In genomic region chr3:127169114-127169513, GRCm38 (mm10) we compare ENCODE assay signal across 23 mouse cellular contexts.
"Had no signal": no experiment of that assay in that cellular context is flagged by ENCODE, and none has a peak within 500 bp of the region (broad histone marks: within the 10 kb centered on the region; RNA-seq: fewer than 3 reads in every experiment).

No protein-coding gene starts in this region.

- H3K4me1 ChIP-seq: limb, embryonic 10.5 days; limb, embryonic 13.5 days; lung, embryonic 15.5 days; megakaryocyte, embryonic 14.5 days; midbrain, embryonic 12.5 days; neural tube, embryonic 12.5 days; neural tube, embryonic 15.5 days; stomach, embryonic 15.5 days had no signal

- H3K27me3 ChIP-seq: megakaryocyte, embryonic 14.5 days; midbrain, embryonic 15.5 days; neural tube, embryonic 12.5 days; neural tube, embryonic 15.5 days; stomach, embryonic 15.5 days had no signal

- H3K4me3 ChIP-seq: limb, embryonic 10.5 days; limb, embryonic 13.5 days; lung, embryonic 15.5 days; megakaryocyte, embryonic 14.5 days; midbrain, embryonic 12.5 days; midbrain, embryonic 15.5 days; neural tube, embryonic 12.5 days; neural tube, embryonic 15.5 days; stomach, embryonic 15.5 days had no signal

- H3K36me3 ChIP-seq: limb, embryonic 10.5 days; limb, embryonic 13.5 days; lung, embryonic 15.5 days; midbrain, embryonic 12.5 days; midbrain, embryonic 15.5 days; neural tube, embryonic 12.5 days; neural tube, embryonic 15.5 days; stomach, embryonic 15.5 days had no signal

- H3K9ac ChIP-seq: limb, embryonic 13.5 days; lung, embryonic 15.5 days; midbrain, embryonic 12.5 days; midbrain, embryonic 15.5 days; neural tube, embryonic 12.5 days; neural tube, embryonic 15.5 days; stomach, embryonic 15.5 days had no signal

- H3K9me3 ChIP-seq: limb, embryonic 10.5 days; limb, embryonic 13.5 days; lung, embryonic 15.5 days; midbrain, embryonic 12.5 days; midbrain, embryonic 15.5 days; neural tube, embryonic 12.5 days; neural tube, embryonic 15.5 days; stomach, embryonic 15.5 days had no signal

- H3K27ac ChIP-seq: hindbrain, postnatal 0 days; kidney, postnatal 0 days; limb, embryonic 10.5 days; limb, embryonic 13.5 days; lung, embryonic 15.5 days; midbrain, embryonic 12.5 days; midbrain, embryonic 15.5 days; neural tube, embryonic 12.5 days; neural tube, embryonic 15.5 days; stomach, embryonic 15.5 days had no signal

- H3K4me2 ChIP-seq: limb, embryonic 13.5 days; liver, embryonic 11.5 days; lung, embryonic 15.5 days; midbrain, embryonic 12.5 days; midbrain, embryonic 15.5 days; neural tube, embryonic 12.5 days; neural tube, embryonic 15.5 days; stomach, embryonic 15.5 days had no signal

- ATAC-seq: inflammation-experienced regulatory T-cells, adult 6 months; midbrain, embryonic 15.5 days had no signal

- DNase-seq: kidney, adult 18-20 months; kidney, adult 9 months; kidney, postnatal 36 days; lung, adult 18-20 months; lung, postnatal 10 days; lung, postnatal 36 days; retina, postnatal 1 day; right cerebral cortex, postnatal 25 days; spleen, adult 18-20 months; thymus, postnatal 25 days had no signal
